ENCODE assay signal across 9 mouse cellular contexts in the genomic region with DNA sequence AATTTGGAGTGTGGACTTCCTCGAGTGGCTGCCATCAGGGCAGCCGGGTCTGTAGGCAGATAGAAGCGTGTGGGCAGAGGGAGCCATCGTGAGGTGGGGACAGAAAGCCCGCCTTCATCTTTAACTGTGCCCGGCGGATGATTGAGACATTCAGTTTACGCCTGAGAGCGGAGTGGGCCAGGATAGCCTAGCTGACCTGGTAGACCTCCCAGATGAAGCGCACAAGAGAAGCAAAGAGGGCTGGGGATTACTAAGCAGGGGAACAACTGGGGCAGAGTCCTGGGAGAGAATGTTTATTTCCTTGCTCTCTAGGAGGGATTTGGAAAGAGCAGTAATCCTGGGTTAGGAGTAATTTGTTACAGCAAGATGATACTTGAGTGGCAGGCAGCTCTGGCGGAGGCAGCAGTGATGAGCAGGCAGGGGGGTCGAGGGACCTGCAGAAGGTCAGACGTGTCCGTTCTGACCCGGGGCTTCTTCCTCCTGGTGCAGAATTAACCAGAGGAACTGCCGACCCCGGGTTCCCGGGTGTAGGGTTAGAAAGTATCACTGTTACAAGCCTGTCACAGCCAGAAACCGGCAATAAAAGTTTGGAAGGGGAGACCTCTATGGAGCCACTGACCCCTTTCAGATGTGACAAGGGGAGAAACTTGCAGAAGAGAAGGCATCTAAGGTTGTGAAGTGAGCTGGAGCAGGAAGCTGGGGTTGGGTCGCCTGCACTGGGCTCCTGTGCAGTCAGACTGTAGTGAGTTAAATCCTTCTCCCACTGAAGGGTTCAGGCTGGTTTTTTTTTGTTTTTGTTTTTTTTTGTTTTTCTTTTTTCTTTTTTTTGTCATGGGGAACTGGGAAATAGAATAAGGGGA.
DNase-seq lines count a peak whose midpoint lies in the region; ATAC-seq and TF ChIP-seq lines count a peak whose summit lies in the region.
"Had no signal": no experiment of that assay in that cellular context is flagged by ENCODE, and none has a peak within 500 bp of the region (broad histone marks: within the 10 kb centered on the region; RNA-seq: fewer than 3 reads in every experiment).

No protein-coding gene starts in this region.

- intact Hi-C loops in left cerebral cortex, postnatal 10 days (cut with DNase I), result no loop called here

- H3K4me1 ChIP-seq in cerebellum, adult 2 months (ENCODE audit: control insufficient read depth, insufficient read depth, low read length), result peaks cover 2% of the 10 kb centered on the region; the same call in 1 of the 2 replicates
- peaks cover 21% of the 10 kb centered on the region for H3K4me1 ChIP-seq in intestine, embryonic 16.5 days (ENCODE audit: control insufficient read depth, insufficient read depth, low read length)
- H3K4me1 ChIP-seq in small intestine, adult 2 months (ENCODE audit: control insufficient read depth, insufficient read depth, insufficient read length, low read length), result peaks cover 29% of the 10 kb centered on the region

- H3K9ac ChIP-seq in intestine, embryonic 16.5 days (ENCODE audit: low read depth, low read length), result no peak overlapping the region

- no peaks in the 10 kb centered on the region for H3K9me3 ChIP-seq in intestine, embryonic 16.5 days (ENCODE audit: control insufficient read depth, low read length)

- no peak overlapping the region for H3K27ac ChIP-seq in cerebellum, adult 2 months (ENCODE audit: insufficient read depth, low read length)
- no peak overlapping the region for H3K27ac ChIP-seq in layer of hippocampus, adult 2 months
- H3K27ac ChIP-seq in intestine, embryonic 16.5 days (ENCODE audit: low read length), result peak overlapping the region; percentile 20; the same call in 1 of the 2 replicates
- peak overlapping the region; percentile 40; the same call in 1 of the 2 replicates for H3K27ac ChIP-seq in small intestine, adult 2 months (ENCODE audit: insufficient read depth, low read depth, low read length)

- TF ChIP-seq CTCF in cerebellum, adult 2 months (IDR thresholded peaks at IDR 0.05; ENCODE audit: borderline replicate concordance, insufficient read depth, low read depth, low read length), result no peak
- 0 out of 2 replicates have a peak, but pooled peaks have one; percentile 19 for TF ChIP-seq CTCF in layer of hippocampus, adult 2 months (conservative IDR thresholded peaks at IDR 0.05)
- no peak for TF ChIP-seq CTCF in small intestine, adult 2 months (IDR thresholded peaks at IDR 0.05; ENCODE audit: extremely low read depth, insufficient read length, insufficient replicate concordance, low read depth, low read length)

- H3K27me3 ChIP-seq in cerebellum, adult 2 months (ENCODE audit: control insufficient read depth, insufficient read depth, low read length), result no peaks in the 10 kb centered on the region
- no peaks in the 10 kb centered on the region for H3K27me3 ChIP-seq in intestine, embryonic 16.5 days (replicated peaks; ENCODE audit: control insufficient read depth, insufficient read depth, low read length)
- H3K27me3 ChIP-seq in small intestine, adult 2 months (ENCODE audit: control insufficient read depth, insufficient read depth, low read length), result no peaks in the 10 kb centered on the region

- ATAC-seq in intestine, embryonic 16.5 days, result peak; percentile 4; the same call in 1 of the 2 replicates

- no peaks in the 10 kb centered on the region for H3K36me3 ChIP-seq in intestine, embryonic 16.5 days (ENCODE audit: control insufficient read depth, insufficient read depth, low read length)
- H3K36me3 ChIP-seq in small intestine, adult 2 months (ENCODE audit: control insufficient read depth, insufficient read depth, low read length), result 0 out of 2 replicates have a peak, but pooled peaks cover 6% of the 10 kb centered on the region

- H3K4me3 ChIP-seq in cerebellum, adult 2 months (replicated peaks; ENCODE audit: insufficient read depth, low read depth, low read length), result no peak overlapping the region
- H3K4me3 ChIP-seq in layer of hippocampus, adult 2 months, result no peak overlapping the region
- no peak overlapping the region for H3K4me3 ChIP-seq in intestine, embryonic 16.5 days (ENCODE audit: low read length)
- no peak overlapping the region for H3K4me3 ChIP-seq in small intestine, adult 2 months (ENCODE audit: low read depth, low read length)

- TF ChIP-seq POLR2A in cerebellum, adult 2 months (IDR thresholded peaks at IDR 0.05; ENCODE audit: borderline replicate concordance, insufficient read depth, low read length), result no peak
- TF ChIP-seq POLR2A in small intestine, adult 2 months (IDR thresholded peaks at IDR 0.05; ENCODE audit: low read depth, low read length), result 0 out of 2 replicates have a peak, but pooled peaks have one; percentile 1

- H3K4me2 ChIP-seq in intestine, embryonic 16.5 days (ENCODE audit: low read depth, low read length), result 0 out of 2 replicates have a peak overlapping the region, but pooled peaks have one; percentile 11

- peak; percentile 18 to 28 for DNase-seq in cerebellum, postnatal 10 days
- DNase-seq in cerebellum, adult 2 months, result no peak
- no peak for DNase-seq in layer of hippocampus, adult 2 months (ENCODE audit: low spot score in 2 of 2)
- DNase-seq in layer of hippocampus, postnatal 10 days (ENCODE audit: low spot score in 2 of 2), result no peak
- DNase-seq in left cerebral cortex, postnatal 10 days (ENCODE audit: extremely low spot score in 1 of 2, low spot score in 2 of 2), result no peak
- no peak for DNase-seq in adrenal gland, postnatal 36 days
- DNase-seq: cerebellum, postnatal 14 days had no signal

- WGBS in cerebellum, adult 2 months, result 35% methylated on average over 20 of the region's 20 CpGs
- 32% methylated on average over 20 of the region's 20 CpGs for WGBS in intestine, embryonic 16.5 days
- 57% methylated on average over 20 of the region's 20 CpGs for WGBS in small intestine, adult 2 months

Comparison
In these comparisons a context has a peak if more than half of its experiments do, and no peak if none do; other contexts are left out.
1. DNase-seq: peak in cerebellum, postnatal 10 days (2 of 2); none in cerebellum, adult 2 months (0 of 2), layer of hippocampus, adult 2 months (0 of 2), layer of hippocampus, postnatal 10 days (0 of 2), left cerebral cortex, postnatal 10 days (0 of 2) and adrenal gland, postnatal 36 days (0 of 2).
2. H3K27ac ChIP-seq: peak in intestine, embryonic 16.5 days (single experiment) and small intestine, adult 2 months (single experiment); none in cerebellum, adult 2 months (single experiment) and layer of hippocampus, adult 2 months (single experiment).